Mouse (Mus musculus) midbrain, embryonic 14.5 days (tissue): ENCODE measurements at regions not wholly inside any gene's neighbourhood (a gene's known extent, or its start where the extent isn't known, plus 50 kb on each side); places are given as distances from the start of the nearest gene placed in this dataset.

Experiments
- ATAC-seq: fragments of 200-750 bp; cut with Nextera tagmentation; 2 replicates; pipeline ENCODE4 v1.8.0; 2017; ENCODE audit warnings: moderate number of reproducible peaks, moderate library complexity; ENCODE audit not compliant: low FRiP score, low TSS enrichment
- DNase-seq: peaks from one replicate; pipeline ENCODE4 v3.0.0-alpha.2; 2015
- H3K27ac ChIP-seq: fragments of 300-500 bp; sonication (generic); replicated peaks from 2 replicates; pipeline ENCODE4 v1.5.1; 2014; ENCODE audit warnings: mild to moderate bottlenecking, low read depth, low read length, moderate library complexity
- H3K27me3 ChIP-seq: fragments of 300-500 bp; sonication (generic); 2 replicates; pipeline ENCODE4 v1.6.1; 2014; ENCODE audit warnings: low read length, control low read depth, mixed read lengths; ENCODE audit not compliant: control insufficient read depth, insufficient read depth
- H3K36me3 ChIP-seq: fragments of 300-500 bp; sonication (generic); 2 replicates; pipeline ENCODE4 v1.6.1; 2014; ENCODE audit warnings: low read length, control low read depth; ENCODE audit not compliant: control insufficient read depth, insufficient read depth
- H3K4me1 ChIP-seq: fragments of 300-500 bp; sonication (generic); 2 replicates; pipeline ENCODE4 v1.6.1; 2014; ENCODE audit warnings: mild to moderate bottlenecking, antibody characterized with exemption, low read length, control low read depth; ENCODE audit not compliant: control insufficient read depth, insufficient read depth
- H3K4me2 ChIP-seq: fragments of 300-500 bp; sonication (generic); 2 replicates; pipeline ENCODE4 v1.6.1; 2014; ENCODE audit warnings: mild to moderate bottlenecking, low read length, moderate library complexity
- H3K4me3 ChIP-seq: fragments of 300-500 bp; sonication (generic); replicated peaks from 2 replicates; pipeline ENCODE4 v1.5.1; 2014; ENCODE audit warnings: low read depth, low read length
- H3K9ac ChIP-seq: fragments of 300-500 bp; sonication (generic); replicated peaks from 2 replicates; pipeline ENCODE4 v1.6.1; 2014; ENCODE audit warnings: mild to moderate bottlenecking, low read length, moderate library complexity
- H3K9me3 ChIP-seq: fragments of 300-500 bp; sonication (generic); 2 replicates; pipeline ENCODE4 v1.6.1; 2016; ENCODE audit warnings: low read length, control low read depth, mixed read lengths; ENCODE audit not compliant: control insufficient read depth
- WGBS: fragments of 180-500 bp; shearing (Covaris S2); extraction: QIAGEN DNeasy Blood & Tissue Kit; methylation state at CpG from one replicate; pipeline ENCODE4 v1.1.7; 2014; 5-methylcytosine and 5-hydroxymethylcytosine counted together

GRCm38 (mm10) chr13:3477997-3478728 is 59.7 kb upstream of the Gdi2 start:
- DNase-seq (peak; percentile 88), ATAC-seq (peak; percentile 97)
- Histone ChIP-seq H3K4me1 (no peaks in the 10 kb centered on the region), H3K27me3 (no peaks in the 10 kb centered on the region), H3K4me3 (peak overlapping the region; percentile 68), H3K4me2 (peak overlapping the region; percentile 80), H3K36me3 (no peaks in the 10 kb centered on the region), H3K27ac (peak overlapping the region; percentile 37; the same call in 1 of the 2 replicates), H3K9me3 (no peaks in the 10 kb centered on the region), H3K9ac (peak overlapping the region; percentile 64)
- 3% methylated on average over 45 of the region's 45 CpGs for WGBS
